Mouse (Mus musculus): Measurements from ENCODE around the gene Dzip1l. TPM values are rescaled to one million over a fixed set of nuclear protein-coding genes. Genes with fewer than 3 reads are reported as not detected.

Gene Dzip1l
- polyA plus RNA-seq, 1 experiment from 2014 or later = 16.5 TPM

DNA sequence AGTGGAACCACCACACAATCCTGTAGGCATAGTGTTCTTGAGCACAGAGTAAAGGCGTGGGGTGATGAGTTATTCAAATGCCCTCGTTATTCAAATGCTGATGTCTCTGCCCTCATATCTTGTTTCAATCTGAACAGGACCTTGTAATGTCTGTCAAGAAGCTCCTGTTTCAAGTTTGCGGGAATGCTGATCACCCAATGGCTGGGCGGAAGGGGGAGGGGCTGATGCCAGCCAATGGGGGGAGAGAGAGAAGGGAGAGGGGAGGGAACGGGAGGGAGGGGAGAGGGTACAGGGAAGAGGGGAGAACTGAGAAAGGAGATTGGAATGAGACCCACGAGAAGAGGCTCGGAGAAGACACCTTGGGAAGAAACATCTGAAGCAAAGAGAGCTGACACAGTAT, 65.7 kb downstream of the Dzip1l start:
- Histone ChIP-seq H3K27me3 (ENCODE audit: control insufficient read depth, insufficient read depth, low read length) (no peaks in the 10 kb centered on the region), H3K9me3 (replicated peaks; ENCODE audit: control insufficient read depth, low read length) (no peaks in the 10 kb centered on the region), H3K36me3 (ENCODE audit: control insufficient read depth, insufficient read depth, low read length) (no peaks in the 10 kb centered on the region), H3K4me1 (ENCODE audit: control insufficient read depth, insufficient read depth, low read length) (no peaks in the 10 kb centered on the region), H3K9ac (ENCODE audit: low read depth, low read length) (no peak overlapping the region), H3K4me3 (ENCODE audit: low read depth, low read length) (no peak overlapping the region), H3K4me2 (no peak overlapping the region), H3K27ac (ENCODE audit: low read depth, low read length) (no peak overlapping the region)
- 55% methylated on average over 7 of the region's 7 CpGs for WGBS (ENCODE audit: insufficient replicate concordance)
- ATAC-seq (replicated peaks; ENCODE audit: insufficient number of reproducible peaks, low FRiP score, low TSS enrichment) = no peak

DNA sequence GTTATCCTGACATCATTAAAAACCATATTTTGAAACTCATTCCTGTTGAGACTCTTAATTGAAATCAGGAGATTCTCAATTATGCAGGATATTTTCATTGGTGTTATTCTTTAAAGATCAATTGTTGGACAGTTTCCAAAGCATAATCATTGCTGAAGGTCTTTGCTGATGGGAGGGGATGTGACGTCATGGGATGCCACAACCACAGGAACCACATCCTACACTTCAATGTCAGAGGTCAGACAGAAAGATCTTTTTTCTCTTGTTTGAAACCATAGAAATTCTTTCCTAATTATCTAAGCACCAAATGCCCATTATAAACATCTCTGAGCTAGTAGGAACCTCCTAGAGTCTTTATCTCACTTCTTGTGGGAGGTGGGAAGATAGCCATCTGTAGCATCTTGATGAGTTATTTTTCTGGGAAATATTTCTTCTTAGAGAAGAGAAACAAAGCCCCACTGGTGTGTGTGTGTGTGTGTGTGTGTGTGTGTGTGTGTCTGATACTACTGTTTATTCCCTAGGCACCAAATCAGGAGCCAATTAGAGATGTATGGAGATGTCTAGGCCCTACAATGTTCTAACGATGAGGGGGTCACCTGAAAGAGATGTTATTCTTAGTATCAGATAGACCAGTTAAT, 70.6 kb downstream of the Dzip1l start:
- no peak overlapping the region for H3K27ac ChIP-seq (ENCODE audit: low read depth, low read length)
- H3K9me3 ChIP-seq (replicated peaks; ENCODE audit: control insufficient read depth, low read length) = no peaks in the 10 kb centered on the region
- H3K27me3 ChIP-seq (ENCODE audit: control insufficient read depth, insufficient read depth, low read length) = no peaks in the 10 kb centered on the region
- no peak overlapping the region for H3K4me2 ChIP-seq
- no peak overlapping the region for H3K4me3 ChIP-seq (ENCODE audit: low read depth, low read length)
- WGBS (ENCODE audit: insufficient replicate concordance) = 72% methylated on average over 2 of the region's 2 CpGs
- no peak overlapping the region for H3K9ac ChIP-seq (ENCODE audit: low read depth, low read length)
- H3K36me3 ChIP-seq (ENCODE audit: control insufficient read depth, insufficient read depth, low read length) = no peaks in the 10 kb centered on the region
- H3K4me1 ChIP-seq (ENCODE audit: control insufficient read depth, insufficient read depth, low read length) = no peaks in the 10 kb centered on the region
- ATAC-seq (replicated peaks; ENCODE audit: insufficient number of reproducible peaks, low FRiP score, low TSS enrichment) = no peak

- no peaks in the 10 kb centered on the region for H3K9me3 ChIP-seq (replicated peaks; ENCODE audit: control insufficient read depth, low read length)
- no peak overlapping the region for H3K9ac ChIP-seq (ENCODE audit: low read depth, low read length)
- H3K4me2 ChIP-seq = no peak overlapping the region
- H3K36me3 ChIP-seq (ENCODE audit: control insufficient read depth, insufficient read depth, low read length) = no peaks in the 10 kb centered on the region
- H3K4me1 ChIP-seq (ENCODE audit: control insufficient read depth, insufficient read depth, low read length) = no peaks in the 10 kb centered on the region
- H3K27me3 ChIP-seq (ENCODE audit: control insufficient read depth, insufficient read depth, low read length) = no peaks in the 10 kb centered on the region
- 76% methylated on average over 2 of the region's 2 CpGs for WGBS (ENCODE audit: insufficient replicate concordance)
- ATAC-seq (replicated peaks; ENCODE audit: insufficient number of reproducible peaks, low FRiP score, low TSS enrichment) = no peak
- no peak overlapping the region for H3K4me3 ChIP-seq (ENCODE audit: low read depth, low read length)
- no peak overlapping the region for H3K27ac ChIP-seq (ENCODE audit: low read depth, low read length)
Observed at GRCm38 (mm10) chr9:99701187-99701586, 71.9 kb downstream of the Dzip1l start.

GRCm38 (mm10) chr9:99702215-99702614, 72.9 kb downstream of the Dzip1l start:
- Histone ChIP-seq H3K27me3 (ENCODE audit: control insufficient read depth, insufficient read depth, low read length) (no peaks in the 10 kb centered on the region), H3K4me3 (ENCODE audit: low read depth, low read length) (no peak overlapping the region), H3K4me2 (no peak overlapping the region), H3K9me3 (replicated peaks; ENCODE audit: control insufficient read depth, low read length) (no peaks in the 10 kb centered on the region), H3K4me1 (ENCODE audit: control insufficient read depth, insufficient read depth, low read length) (no peaks in the 10 kb centered on the region), H3K27ac (ENCODE audit: low read depth, low read length) (no peak overlapping the region), H3K9ac (ENCODE audit: low read depth, low read length) (no peak overlapping the region), H3K36me3 (ENCODE audit: control insufficient read depth, insufficient read depth, low read length) (no peaks in the 10 kb centered on the region)
- no peak for ATAC-seq (replicated peaks; ENCODE audit: insufficient number of reproducible peaks, low FRiP score, low TSS enrichment)
- WGBS (ENCODE audit: insufficient replicate concordance) = 59% methylated on average over 6 of the region's 6 CpGs

- WGBS (ENCODE audit: insufficient replicate concordance) = 71% methylated on average over 6 of the region's 6 CpGs
- Histone ChIP-seq H3K27me3 (ENCODE audit: control insufficient read depth, insufficient read depth, low read length) (no peaks in the 10 kb centered on the region), H3K9me3 (replicated peaks; ENCODE audit: control insufficient read depth, low read length) (no peaks in the 10 kb centered on the region), H3K4me2 (no peak overlapping the region), H3K27ac (ENCODE audit: low read depth, low read length) (no peak overlapping the region), H3K4me3 (ENCODE audit: low read depth, low read length) (no peak overlapping the region), H3K9ac (ENCODE audit: low read depth, low read length) (no peak overlapping the region), H3K36me3 (ENCODE audit: control insufficient read depth, insufficient read depth, low read length) (no peaks in the 10 kb centered on the region), H3K4me1 (ENCODE audit: control insufficient read depth, insufficient read depth, low read length) (no peaks in the 10 kb centered on the region)
- ATAC-seq (replicated peaks; ENCODE audit: insufficient number of reproducible peaks, low FRiP score, low TSS enrichment) = no peak
Observed at GRCm38 (mm10) chr9:99703711-99704110, 74.4 kb downstream of the Dzip1l start.

DNA sequence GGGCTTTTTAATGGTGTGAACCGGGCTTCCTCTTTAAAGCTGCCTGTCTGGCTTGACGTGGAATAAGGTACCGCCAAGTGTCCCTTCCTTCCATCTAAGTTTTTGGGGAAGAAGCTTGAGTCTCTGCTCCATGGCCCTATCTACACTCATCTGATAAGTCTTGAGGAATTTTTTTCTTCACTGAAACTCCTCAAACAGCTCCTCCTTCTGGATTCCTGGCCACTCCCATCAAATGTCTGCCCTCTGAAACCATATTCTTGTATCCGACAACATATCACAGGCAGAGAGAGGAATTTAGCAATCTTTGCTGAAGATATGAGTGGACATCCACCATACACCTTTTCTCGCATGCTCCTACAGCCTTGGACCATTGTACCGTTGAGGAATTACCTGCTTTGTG, 77.0 kb downstream of the Dzip1l start:
- 83% methylated on average over 6 of the region's 6 CpGs for WGBS (ENCODE audit: insufficient replicate concordance)
- no peak overlapping the region for H3K4me3 ChIP-seq (ENCODE audit: low read depth, low read length)
- H3K9me3 ChIP-seq (replicated peaks; ENCODE audit: control insufficient read depth, low read length) = no peaks in the 10 kb centered on the region
- no peak overlapping the region for H3K9ac ChIP-seq (ENCODE audit: low read depth, low read length)
- no peaks in the 10 kb centered on the region for H3K4me1 ChIP-seq (ENCODE audit: control insufficient read depth, insufficient read depth, low read length)
- no peak for ATAC-seq (replicated peaks; ENCODE audit: insufficient number of reproducible peaks, low FRiP score, low TSS enrichment)
- no peaks in the 10 kb centered on the region for H3K36me3 ChIP-seq (ENCODE audit: control insufficient read depth, insufficient read depth, low read length)
- H3K27ac ChIP-seq (ENCODE audit: low read depth, low read length) = no peak overlapping the region
- no peaks in the 10 kb centered on the region for H3K27me3 ChIP-seq (ENCODE audit: control insufficient read depth, insufficient read depth, low read length)
- no peak overlapping the region for H3K4me2 ChIP-seq

GRCm38 (mm10) chr9:99707425-99708126, 78.3 kb downstream of the Dzip1l start:
- H3K36me3 ChIP-seq (ENCODE audit: control insufficient read depth, insufficient read depth, low read length) = no peaks in the 10 kb centered on the region
- H3K4me2 ChIP-seq = no peak overlapping the region
- H3K4me3 ChIP-seq (ENCODE audit: low read depth, low read length) = no peak overlapping the region
- H3K9ac ChIP-seq (ENCODE audit: low read depth, low read length) = no peak overlapping the region
- H3K4me1 ChIP-seq (ENCODE audit: control insufficient read depth, insufficient read depth, low read length) = no peaks in the 10 kb centered on the region
- 67% methylated on average over 11 of the region's 11 CpGs for WGBS (ENCODE audit: insufficient replicate concordance)
- H3K27me3 ChIP-seq (ENCODE audit: control insufficient read depth, insufficient read depth, low read length) = no peaks in the 10 kb centered on the region
- ATAC-seq (replicated peaks; ENCODE audit: insufficient number of reproducible peaks, low FRiP score, low TSS enrichment) = no peak
- no peaks in the 10 kb centered on the region for H3K9me3 ChIP-seq (replicated peaks; ENCODE audit: control insufficient read depth, low read length)
- no peak overlapping the region for H3K27ac ChIP-seq (ENCODE audit: low read depth, low read length)

GRCm38 (mm10) chr9:99709588-99710248, 80.4 kb downstream of the Dzip1l start:
- Histone ChIP-seq H3K4me1 (ENCODE audit: control insufficient read depth, insufficient read depth, low read length) (no peaks in the 10 kb centered on the region), H3K27ac (ENCODE audit: low read depth, low read length) (no peak overlapping the region), H3K27me3 (ENCODE audit: control insufficient read depth, insufficient read depth, low read length) (no peaks in the 10 kb centered on the region), H3K9me3 (replicated peaks; ENCODE audit: control insufficient read depth, low read length) (no peaks in the 10 kb centered on the region), H3K36me3 (ENCODE audit: control insufficient read depth, insufficient read depth, low read length) (no peaks in the 10 kb centered on the region), H3K4me2 (no peak overlapping the region), H3K9ac (ENCODE audit: low read depth, low read length) (no peak overlapping the region), H3K4me3 (ENCODE audit: low read depth, low read length) (no peak overlapping the region)
- no peak for ATAC-seq (replicated peaks; ENCODE audit: insufficient number of reproducible peaks, low FRiP score, low TSS enrichment)
- 82% methylated on average over 22 of the region's 22 CpGs for WGBS (ENCODE audit: insufficient replicate concordance)
